Mouse (Mus musculus) myocyte (in vitro differentiated cells): ENCODE data around the gene Drg2. TPM values are rescaled to one million over a fixed set of nuclear protein-coding genes. Genes with fewer than 3 reads are reported as not detected.

Experiments used
- H3K27me3 ChIP-seq: one replicate; pipeline ENCODE4 v1.6.1; 2011; ENCODE audit not compliant: control insufficient read depth, insufficient read depth, insufficient read length
- H3K36me3 ChIP-seq: one replicate; pipeline ENCODE4 v1.6.1; 2011; ENCODE audit not compliant: control insufficient read depth, insufficient read depth
- H3K4me2 ChIP-seq: one replicate; pipeline ENCODE4 v1.6.1; 2011; ENCODE audit warnings: low read depth, control low read depth
- H3K4me3 ChIP-seq: one replicate; pipeline ENCODE4 v1.5.1; 2011; ENCODE audit warnings: mild to moderate bottlenecking, control low read depth, moderate library complexity
- H3K79me2 ChIP-seq: one replicate; pipeline ENCODE4 v1.6.1; 2011; ENCODE audit not compliant: control insufficient read depth, insufficient read depth
- H3ac ChIP-seq: one replicate; pipeline ENCODE4 v1.6.1; 2011; ENCODE audit not compliant: control insufficient read depth, insufficient read length
- CEBPB ChIP-seq: IDR thresholded peaks from 2 replicates; pipeline ENCODE4 v1.6.1; 2011; ENCODE audit warnings: mild to moderate bottlenecking, moderate library complexity; ENCODE audit not compliant: poor library complexity, insufficient read depth, severe bottlenecking
- E2F4 ChIP-seq: IDR thresholded peaks from one replicate; pipeline ENCODE4 v1.6.1; 2011; ENCODE audit warnings: mild to moderate bottlenecking, control low read depth, moderate library complexity; ENCODE audit not compliant: insufficient read depth
- MAX ChIP-seq: IDR thresholded peaks from one replicate; pipeline ENCODE4 v1.6.1; 2011; ENCODE audit warnings: low read depth, mild to moderate bottlenecking, control low read depth
- MYOD1 ChIP-seq, 3 experiments: IDR thresholded peaks; one replicate each; pipeline ENCODE4 v1.6.1; 2011; ENCODE audit warnings: control low read depth in 2 of 3, low read depth in 2 of 3, mild to moderate bottlenecking in 2 of 3, moderate library complexity in 1 of 3; ENCODE audit not compliant: insufficient read length in 2 of 3, control insufficient read depth in 1 of 3
- MYOG ChIP-seq, 3 experiments: IDR thresholded peaks; one replicate each; pipeline ENCODE4 v1.6.1; 2011; ENCODE audit warnings: control low read depth in 2 of 3, low read depth in 2 of 3, mild to moderate bottlenecking in 2 of 3; ENCODE audit not compliant: insufficient read length in 2 of 3, control insufficient read depth in 1 of 3, insufficient read depth in 1 of 3
- POLR2A ChIP-seq: IDR thresholded peaks from one replicate; pipeline ENCODE4 v1.6.1; 2011; ENCODE audit warnings: low read depth, mild to moderate bottlenecking, control low read depth, moderate library complexity; ENCODE audit not compliant: insufficient read length
- POLR2AphosphoS2 ChIP-seq: IDR thresholded peaks from one replicate; pipeline ENCODE4 v1.6.1; 2011; ENCODE audit warnings: low read depth, control low read depth; ENCODE audit not compliant: insufficient read length
- REST ChIP-seq: IDR thresholded peaks from one replicate; pipeline ENCODE4 v1.6.1; 2011; ENCODE audit warnings: mild to moderate bottlenecking, control low read depth, moderate library complexity; ENCODE audit not compliant: insufficient read depth, insufficient read length
- SRF ChIP-seq: IDR thresholded peaks from one replicate; pipeline ENCODE4 v1.6.1; 2011; ENCODE audit warnings: low read depth; ENCODE audit not compliant: control insufficient read depth, insufficient read length
- TCF12 ChIP-seq: IDR thresholded peaks from one replicate; pipeline ENCODE4 v1.6.1; 2011; ENCODE audit warnings: mild to moderate bottlenecking, control low read depth; ENCODE audit not compliant: poor library complexity, insufficient read depth, severe bottlenecking
- TCF3 ChIP-seq: IDR thresholded peaks from one replicate; pipeline ENCODE4 v1.6.1; 2011; ENCODE audit warnings: low read depth, control low read depth; ENCODE audit not compliant: insufficient read length
- USF1 ChIP-seq: IDR thresholded peaks from one replicate; pipeline ENCODE4 v1.6.1; 2011; ENCODE audit warnings: low read depth, mild to moderate bottlenecking, control low read depth, moderate library complexity
- polyA plus RNA-seq: library from polyadenylated mRNA; unstranded; fragments of >200 nt; fragmentation: generic; extraction: Trizol; gene quantifications from one replicate; pipeline ENCODE4 v1.2.1, GENCODE M21; 2012; ENCODE audit warnings: missing spikeins

Drg2 gene
- 63.1 TPM for polyA plus RNA-seq

GRCm38 (mm10) chr11:60454080-60454744 is at the start of gene Drg2:
Gene Drg2 (plus strand): TSS chr11:60454591.
- Histone ChIP-seq H3K27me3 (no peaks in the 10 kb centered on the region), H3ac (peak within 1 kb of the TSS; percentile 34), H3K4me2 (peak within 1 kb of the TSS; percentile 97), H3K36me3 (no peaks in the 10 kb centered on the region), H3K79me2 (peaks cover 27% of the 10 kb centered on the region), H3K4me3 (peak within 1 kb of the TSS; percentile 44)
- TF ChIP-seq POLR2AphosphoS2 (peak; percentile 81), E2F4 (peak; percentile 13), CEBPB (no peak), REST (no peak), MYOG (IDR thresholded peaks at IDR 0.05; ENCODE audit: control insufficient read depth in 1 of 3, insufficient read depth in 1 of 3, insufficient read length in 2 of 3, low read depth in 2 of 3) (peak in 2 of 3 experiments; percentile 49 to 69), TCF12 (no peak), MAX (peak; percentile 77), MYOD1 (IDR thresholded peaks at IDR 0.05; ENCODE audit: control insufficient read depth in 1 of 3, insufficient read length in 2 of 3, low read depth in 2 of 3) (no peak), POLR2A (peak; percentile 89), USF1 (peak; percentile 79), TCF3 (no peak), SRF (no peak)

- Histone ChIP-seq H3K4me2 (no peak overlapping the region), H3K36me3 (peaks cover 37% of the 10 kb centered on the region), H3K4me3 (no peak overlapping the region), H3K79me2 (peaks cover under 1% of the 10 kb centered on the region), H3ac (no peak overlapping the region), H3K27me3 (no peaks in the 10 kb centered on the region)
- TF ChIP-seq E2F4 (no peak), MYOG (IDR thresholded peaks at IDR 0.05; ENCODE audit: control insufficient read depth in 1 of 3, insufficient read depth in 1 of 3, insufficient read length in 2 of 3, low read depth in 2 of 3) (no peak), MYOD1 (IDR thresholded peaks at IDR 0.05; ENCODE audit: control insufficient read depth in 1 of 3, insufficient read length in 2 of 3, low read depth in 2 of 3) (no peak), CEBPB (no peak), USF1 (no peak), SRF (no peak), POLR2A (no peak), TCF12 (no peak), MAX (no peak), REST (no peak), POLR2AphosphoS2 (no peak), TCF3 (no peak)
Observed at GRCm38 (mm10) chr11:60406606-60407005, 47.8 kb upstream of the Drg2 start.

GRCm38 (mm10) chr11:60412173-60412572 is 42.2 kb upstream of the Drg2 start:
- Histone ChIP-seq H3K27me3 (no peaks in the 10 kb centered on the region), H3K36me3 (peaks cover 8% of the 10 kb centered on the region), H3K4me2 (no peak overlapping the region), H3K79me2 (peaks cover 36% of the 10 kb centered on the region), H3K4me3 (no peak overlapping the region), H3ac (no peak overlapping the region)
- no peak for TF ChIP-seq MAX
- no peak for TF ChIP-seq USF1
- no peak for TF ChIP-seq MYOG (IDR thresholded peaks at IDR 0.05; ENCODE audit: control insufficient read depth in 1 of 3, insufficient read depth in 1 of 3, insufficient read length in 2 of 3, low read depth in 2 of 3)
- no peak for TF ChIP-seq CEBPB

- peaks cover 4% of the 10 kb centered on the region for H3K36me3 ChIP-seq
- H3K27me3 ChIP-seq: no peaks in the 10 kb centered on the region
- no peak overlapping the region for H3ac ChIP-seq
- H3K4me3 ChIP-seq: no peak overlapping the region
- H3K79me2 ChIP-seq: peaks cover 37% of the 10 kb centered on the region
- TF ChIP-seq E2F4 (no peak), MYOD1 (IDR thresholded peaks at IDR 0.05; ENCODE audit: control insufficient read depth in 1 of 3, insufficient read length in 2 of 3, low read depth in 2 of 3) (no peak), MYOG (IDR thresholded peaks at IDR 0.05; ENCODE audit: control insufficient read depth in 1 of 3, insufficient read depth in 1 of 3, insufficient read length in 2 of 3, low read depth in 2 of 3) (no peak), POLR2AphosphoS2 (no peak), CEBPB (no peak), REST (no peak), MAX (no peak), SRF (no peak), TCF12 (no peak), POLR2A (no peak), TCF3 (no peak), USF1 (no peak)
- H3K4me2 ChIP-seq: no peak overlapping the region
Observed at GRCm38 (mm10) chr11:60412921-60413320, 41.5 kb upstream of the Drg2 start.

- Histone ChIP-seq H3K4me3 (peak overlapping the region; percentile 67), H3K79me2 (peaks cover 48% of the 10 kb centered on the region), H3K4me2 (peak overlapping the region; percentile 94), H3K36me3 (no peaks in the 10 kb centered on the region), H3K27me3 (no peaks in the 10 kb centered on the region), H3ac (peak overlapping the region; percentile 51)
- no peak for TF ChIP-seq E2F4
- no peak for TF ChIP-seq MYOG (IDR thresholded peaks at IDR 0.05; ENCODE audit: control insufficient read depth in 1 of 3, insufficient read depth in 1 of 3, insufficient read length in 2 of 3, low read depth in 2 of 3)
- TF ChIP-seq USF1: no peak
- TF ChIP-seq REST: no peak
- no peak for TF ChIP-seq TCF12
- no peak for TF ChIP-seq TCF3
- TF ChIP-seq POLR2A: no peak
- no peak for TF ChIP-seq MYOD1 (IDR thresholded peaks at IDR 0.05; ENCODE audit: control insufficient read depth in 1 of 3, insufficient read length in 2 of 3, low read depth in 2 of 3)
- no peak for TF ChIP-seq CEBPB
- TF ChIP-seq SRF: no peak
- TF ChIP-seq POLR2AphosphoS2: no peak
- no peak for TF ChIP-seq MAX
Observed at GRCm38 (mm10) chr11:60416590-60416962, 37.8 kb upstream of the Drg2 start.
